Mouse (Mus musculus): ENCODE data around the gene Ltbp1. TPM values are rescaled to one million over a fixed set of nuclear protein-coding genes. Genes with fewer than 3 reads are reported as not detected.

Ltbp1 gene
- polyA plus RNA-seq (2015; fragmentation: Nextera tagmentation; extraction: Ambion mirVana) = 1.6 and 2.0 TPM in 2 replicates

DNA sequence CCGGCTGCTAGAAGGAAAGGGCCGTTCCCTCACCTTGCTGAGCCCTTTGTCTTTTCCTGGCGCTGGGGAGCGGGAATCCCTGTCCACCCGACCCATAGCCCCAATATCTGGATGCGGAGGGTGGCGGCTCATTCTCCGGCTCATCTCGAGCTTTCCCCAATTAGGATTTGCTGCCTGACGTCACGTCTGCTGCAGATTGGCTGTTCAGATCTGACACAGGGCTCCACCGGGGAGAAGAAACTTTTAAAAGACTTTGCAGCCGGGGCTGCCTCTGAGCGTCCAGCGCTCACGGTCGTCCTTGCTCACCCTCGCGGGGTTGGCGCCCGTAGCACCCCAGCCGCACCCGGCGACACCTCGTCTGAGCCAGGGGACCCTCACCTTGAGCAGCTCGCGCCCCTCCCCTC lies at the start of gene Ltbp1:
Gene Ltbp1, plus strand, starts transcription at position 288 of the 404 bp plus-strand sequence.
- H3K9ac ChIP-seq (ENCODE audit: low read depth, low read length) = peak within 1 kb of the TSS; percentile 76
- no peaks in the 10 kb centered on the region for H3K36me3 ChIP-seq (ENCODE audit: control insufficient read depth, insufficient read depth, low read length)
- H3K4me1 ChIP-seq (ENCODE audit: control insufficient read depth, insufficient read depth, low read depth, low read length) = peaks cover 4% of the 10 kb centered on the region
- ATAC-seq = peak; percentile 83
- H3K4me2 ChIP-seq (ENCODE audit: low read length) = peak within 1 kb of the TSS; percentile 100
- peak within 1 kb of the TSS; percentile 88 for H3K4me3 ChIP-seq (ENCODE audit: low read length)
- no peaks in the 10 kb centered on the region for H3K9me3 ChIP-seq (ENCODE audit: control insufficient read depth, low read length)
- H3K27me3 ChIP-seq (replicated peaks; ENCODE audit: control insufficient read depth, insufficient read depth, low read length) = 0 out of 2 replicates have a peak, but pooled peaks cover 5% of the 10 kb centered on the region
- 0% methylated on average over 24 of the region's 27 CpGs for WGBS
- peak within 1 kb of the TSS; percentile 29; the same call in 1 of the 2 replicates for H3K27ac ChIP-seq (ENCODE audit: low read depth, low read length)

GRCm38 (mm10) chr17:74959481-74960245 lies 45.7 kb upstream of the Ltbp1 start:
- H3K4me1 ChIP-seq (ENCODE audit: control insufficient read depth, insufficient read depth, low read depth, low read length) = peaks cover 3% of the 10 kb centered on the region; the same call in 1 of the 2 replicates
- 31% methylated on average over 6 of the region's 6 CpGs for WGBS

DNA sequence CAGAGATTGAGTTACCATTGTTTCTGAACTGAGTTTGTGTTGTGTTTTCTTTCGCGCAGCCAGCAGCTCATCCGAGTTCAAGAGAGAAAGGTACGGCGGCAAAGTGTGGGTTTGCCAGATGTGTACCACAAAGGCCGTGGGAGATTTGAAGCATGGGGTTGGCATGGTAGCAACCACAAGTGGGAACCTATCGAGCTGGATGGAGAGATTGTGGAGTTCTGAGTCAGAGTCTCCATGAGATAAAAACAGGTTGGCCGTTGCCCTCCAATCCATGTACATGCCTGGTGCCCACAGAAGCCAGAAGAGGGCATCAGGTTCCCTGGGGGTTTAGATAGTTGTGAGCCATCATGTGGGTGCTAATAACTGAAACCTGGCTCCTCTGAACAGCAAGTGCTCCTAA lies 42.1 kb upstream of the Ltbp1 start:
- Histone ChIP-seq H3K9me3 (ENCODE audit: control insufficient read depth, low read length) (no peaks in the 10 kb centered on the region), H3K27me3 (replicated peaks; ENCODE audit: control insufficient read depth, insufficient read depth, low read length) (no peaks in the 10 kb centered on the region), H3K4me1 (ENCODE audit: control insufficient read depth, insufficient read depth, low read depth, low read length) (peaks cover 3% of the 10 kb centered on the region; the same call in 1 of the 2 replicates), H3K27ac (ENCODE audit: low read depth, low read length) (no peak overlapping the region), H3K4me2 (ENCODE audit: low read length) (no peak overlapping the region), H3K4me3 (ENCODE audit: low read length) (no peak overlapping the region), H3K9ac (ENCODE audit: low read depth, low read length) (no peak overlapping the region), H3K36me3 (ENCODE audit: control insufficient read depth, insufficient read depth, low read length) (no peaks in the 10 kb centered on the region)
- no peak for ATAC-seq
- 97% methylated on average over 8 of the region's 8 CpGs for WGBS

More at GRCm38 (mm10) chr17:74959481-74960245, 45.7 kb upstream of the Ltbp1 start:
- no peak overlapping the region for H3K4me3 ChIP-seq (ENCODE audit: low read length)
- no peaks in the 10 kb centered on the region for H3K27me3 ChIP-seq (replicated peaks; ENCODE audit: control insufficient read depth, insufficient read depth, low read length)
- ATAC-seq = no peak
- H3K27ac ChIP-seq (ENCODE audit: low read depth, low read length) = no peak overlapping the region
- H3K9me3 ChIP-seq (ENCODE audit: control insufficient read depth, low read length) = no peaks in the 10 kb centered on the region
- H3K4me2 ChIP-seq (ENCODE audit: low read length) = no peak overlapping the region
- no peaks in the 10 kb centered on the region for H3K36me3 ChIP-seq (ENCODE audit: control insufficient read depth, insufficient read depth, low read length)
- no peak overlapping the region for H3K9ac ChIP-seq (ENCODE audit: low read depth, low read length)

DNA sequence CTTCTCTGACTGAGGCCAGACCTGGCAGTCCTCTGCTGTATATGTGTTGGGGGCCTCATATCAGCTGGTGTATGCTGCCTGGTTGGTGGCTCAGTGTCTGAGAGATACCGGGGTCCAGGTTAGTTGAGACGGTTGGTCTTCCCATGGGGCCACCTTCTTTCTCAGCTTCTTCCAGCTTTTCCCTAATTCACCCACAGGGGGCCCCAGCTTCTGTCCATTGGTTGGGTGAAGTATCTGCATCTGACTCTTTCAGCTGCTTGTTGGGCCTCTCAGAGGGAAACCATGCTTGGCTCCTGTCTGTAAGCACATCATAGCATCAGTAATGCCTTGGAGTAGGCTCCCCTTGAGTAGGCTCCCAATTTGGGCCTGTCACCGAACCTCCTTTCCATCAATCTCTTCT lies 41.5 kb upstream of the Ltbp1 start:
- Histone ChIP-seq H3K27ac (ENCODE audit: low read depth, low read length) (no peak overlapping the region), H3K36me3 (ENCODE audit: control insufficient read depth, insufficient read depth, low read length) (no peaks in the 10 kb centered on the region), H3K9ac (ENCODE audit: low read depth, low read length) (no peak overlapping the region), H3K4me1 (ENCODE audit: control insufficient read depth, insufficient read depth, low read depth, low read length) (peaks cover 7% of the 10 kb centered on the region), H3K27me3 (replicated peaks; ENCODE audit: control insufficient read depth, insufficient read depth, low read length) (no peaks in the 10 kb centered on the region), H3K4me2 (ENCODE audit: low read length) (no peak overlapping the region), H3K4me3 (ENCODE audit: low read length) (no peak overlapping the region), H3K9me3 (ENCODE audit: control insufficient read depth, low read length) (no peaks in the 10 kb centered on the region)
- no peak for ATAC-seq
- WGBS = 96% methylated on average over 3 of the region's 3 CpGs

GRCm38 (mm10) chr17:74967298-74967848 lies 38.0 kb upstream of the Ltbp1 start:
- no peak overlapping the region for H3K4me3 ChIP-seq (ENCODE audit: low read length)
- H3K9me3 ChIP-seq (ENCODE audit: control insufficient read depth, low read length) = no peaks in the 10 kb centered on the region
- H3K9ac ChIP-seq (ENCODE audit: low read depth, low read length) = no peak overlapping the region
- 22% methylated on average over 7 of the region's 7 CpGs for WGBS
- H3K4me1 ChIP-seq (ENCODE audit: control insufficient read depth, insufficient read depth, low read depth, low read length) = peaks cover 7% of the 10 kb centered on the region; the same call in 1 of the 2 replicates
- no peak overlapping the region for H3K4me2 ChIP-seq (ENCODE audit: low read length)
- H3K27me3 ChIP-seq (replicated peaks; ENCODE audit: control insufficient read depth, insufficient read depth, low read length) = no peaks in the 10 kb centered on the region
- no peak overlapping the region for H3K27ac ChIP-seq (ENCODE audit: low read depth, low read length)
- ATAC-seq = no peak
- no peaks in the 10 kb centered on the region for H3K36me3 ChIP-seq (ENCODE audit: control insufficient read depth, insufficient read depth, low read length)

- peaks cover 7% of the 10 kb centered on the region; the same call in 1 of the 2 replicates for H3K4me1 ChIP-seq (ENCODE audit: control insufficient read depth, insufficient read depth, low read depth, low read length)
- no peak overlapping the region for H3K9ac ChIP-seq (ENCODE audit: low read depth, low read length)
- 58% methylated on average over 9 of the region's 9 CpGs for WGBS
- H3K27ac ChIP-seq (ENCODE audit: low read depth, low read length) = no peak overlapping the region
- peak overlapping the region; percentile 35; the same call in 1 of the 2 replicates for H3K4me2 ChIP-seq (ENCODE audit: low read length)
- no peaks in the 10 kb centered on the region for H3K27me3 ChIP-seq (replicated peaks; ENCODE audit: control insufficient read depth, insufficient read depth, low read length)
- no peak overlapping the region for H3K4me3 ChIP-seq (ENCODE audit: low read length)
- ATAC-seq = no peak; the same call in 1 of the 2 replicates
- H3K9me3 ChIP-seq (ENCODE audit: control insufficient read depth, low read length) = no peaks in the 10 kb centered on the region
- H3K36me3 ChIP-seq (ENCODE audit: control insufficient read depth, insufficient read depth, low read length) = no peaks in the 10 kb centered on the region
These were observed 37.1 kb upstream of the Ltbp1 start for GRCm38 (mm10) chr17:74968152-74968712.

DNA sequence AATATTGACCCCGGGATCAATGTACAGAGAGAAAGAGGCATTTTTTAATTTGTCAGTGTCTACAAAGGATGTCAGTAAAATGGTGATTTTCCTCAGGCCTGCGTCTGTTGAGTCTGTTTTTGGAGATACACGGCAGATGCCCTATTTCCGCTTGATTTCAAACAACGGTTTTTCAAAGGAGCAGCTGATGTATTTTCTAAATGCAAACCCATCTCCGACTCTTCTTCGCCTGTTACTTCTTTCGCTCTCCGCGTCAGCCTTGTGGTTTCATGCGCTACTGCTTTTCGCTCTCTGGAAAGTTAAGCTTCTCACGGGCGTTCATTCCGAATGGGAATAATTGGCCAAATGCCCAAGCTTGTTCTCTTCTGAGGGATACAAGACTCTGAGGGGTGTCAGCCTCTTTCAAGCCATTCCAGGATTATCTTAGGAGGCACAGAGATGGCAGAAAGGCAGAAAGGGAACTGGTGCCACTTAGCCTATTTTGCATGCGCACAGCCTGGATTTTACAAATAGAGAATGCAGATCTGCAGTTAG lies 36.6 kb upstream of the Ltbp1 start:
- peaks cover 7% of the 10 kb centered on the region; the same call in 1 of the 2 replicates for H3K4me1 ChIP-seq (ENCODE audit: control insufficient read depth, insufficient read depth, low read depth, low read length)
- no peaks in the 10 kb centered on the region for H3K36me3 ChIP-seq (ENCODE audit: control insufficient read depth, insufficient read depth, low read length)
- WGBS = 42% methylated on average over 16 of the region's 16 CpGs
- H3K4me3 ChIP-seq (ENCODE audit: low read length) = no peak overlapping the region
- peak overlapping the region; percentile 35; the same call in 1 of the 2 replicates for H3K4me2 ChIP-seq (ENCODE audit: low read length)
- no peak overlapping the region for H3K27ac ChIP-seq (ENCODE audit: low read depth, low read length)
- H3K9me3 ChIP-seq (ENCODE audit: control insufficient read depth, low read length) = no peaks in the 10 kb centered on the region
- 0 out of 2 replicates have a peak, but pooled peaks have one; percentile 52 for ATAC-seq
- H3K9ac ChIP-seq (ENCODE audit: low read depth, low read length) = no peak overlapping the region
- H3K27me3 ChIP-seq (replicated peaks; ENCODE audit: control insufficient read depth, insufficient read depth, low read length) = no peaks in the 10 kb centered on the region

DNA sequence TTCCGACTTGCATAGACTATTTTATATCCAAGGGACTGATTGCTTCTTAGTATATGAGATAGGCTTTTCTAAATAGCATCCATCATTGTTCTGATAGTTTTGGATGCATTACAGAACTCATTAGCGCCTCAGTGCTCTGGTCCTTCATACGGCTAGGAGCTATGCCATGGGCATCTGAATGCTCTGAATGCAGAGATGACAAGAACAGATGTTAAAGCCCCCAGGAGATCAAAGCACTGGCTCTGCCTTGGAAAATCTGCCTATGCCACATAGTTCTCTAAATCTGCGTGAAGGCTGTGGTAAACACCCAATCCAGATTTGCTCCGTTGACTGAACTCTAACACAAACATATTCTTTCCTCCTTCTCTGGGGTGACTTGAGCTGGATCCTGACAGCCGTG lies 30.2 kb upstream of the Ltbp1 start:
- no peak overlapping the region for H3K27ac ChIP-seq (ENCODE audit: low read depth, low read length)
- H3K4me3 ChIP-seq (ENCODE audit: low read length) = no peak overlapping the region
- H3K4me1 ChIP-seq (ENCODE audit: control insufficient read depth, insufficient read depth, low read depth, low read length) = no peaks in the 10 kb centered on the region
- WGBS = 50% methylated on average over 6 of the region's 6 CpGs
- no peak overlapping the region for H3K9ac ChIP-seq (ENCODE audit: low read depth, low read length)
- ATAC-seq = 0 out of 2 replicates have a peak, but pooled peaks have one; percentile 30
- no peaks in the 10 kb centered on the region for H3K9me3 ChIP-seq (ENCODE audit: control insufficient read depth, low read length)
- no peaks in the 10 kb centered on the region for H3K27me3 ChIP-seq (replicated peaks; ENCODE audit: control insufficient read depth, insufficient read depth, low read length)
- no peak overlapping the region for H3K4me2 ChIP-seq (ENCODE audit: low read length)
- no peaks in the 10 kb centered on the region for H3K36me3 ChIP-seq (ENCODE audit: control insufficient read depth, insufficient read depth, low read length)

All from hindbrain, embryonic 16.5 days (tissue).